Mouse (Mus musculus) cortical plate, adult 2 months (tissue): ENCODE measurements at regions not wholly inside any gene's neighbourhood (a gene's known extent, or its start where the extent isn't known, plus 50 kb on each side); places are given as distances from the start of the nearest gene placed in this dataset.

ENCODE experiments used
- CTCF ChIP-seq: fragments of 200-500 bp; IDR thresholded peaks from 2 replicates; pipeline ENCODE4 v1.5.1; 2011; ENCODE audit warnings: mild to moderate bottlenecking, control low read depth, low read length; ENCODE audit not compliant: insufficient read depth; ENCODE audit errors: extremely low read depth
- POLR2A ChIP-seq: fragments of 200-500 bp; IDR thresholded peaks from 2 replicates; pipeline ENCODE4 v1.6.1; 2011; ENCODE audit warnings: mild to moderate bottlenecking, low read length, control low read depth; ENCODE audit not compliant: insufficient read depth; ENCODE audit errors: extremely low read depth

DNA sequence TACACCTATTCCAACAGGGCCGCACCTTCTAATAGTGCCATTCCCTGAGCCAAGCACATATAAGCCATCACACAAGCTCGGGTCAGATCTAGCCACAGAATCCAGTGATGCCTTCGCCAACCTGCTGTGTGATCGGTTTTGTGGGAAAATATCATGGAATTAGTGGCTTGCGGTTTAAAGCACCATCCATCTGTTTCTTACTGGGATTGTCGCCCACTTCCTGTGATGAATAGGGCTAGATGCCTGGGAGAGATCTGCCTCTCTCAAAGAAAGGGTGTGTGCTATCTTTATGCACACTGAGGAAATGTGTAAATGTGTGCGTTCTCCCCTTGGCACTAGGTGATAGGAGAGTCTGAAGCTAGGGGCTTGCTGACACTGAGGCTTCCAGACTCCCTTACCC, 154.5 kb upstream of the Smim23 start:
- no peak for TF ChIP-seq CTCF
- TF ChIP-seq POLR2A = no peak
